Mouse (Mus musculus) lung, postnatal 10 days (tissue): ENCODE measurements at regions not wholly inside any gene's neighbourhood (a gene's known extent, or its start where the extent isn't known, plus 50 kb on each side); places are given as distances from the start of the nearest gene placed in this dataset.
"Not testable (repeated sequence)": the region's sequence is repeated elsewhere in the genome, so short reads cannot be mapped to it uniquely, and the experiment has no call there.

Experiments used
- DNase-seq: peaks from one replicate; pipeline ENCODE4 v3.0.0; 2021

GRCm38 (mm10) chr19:19750069-19750599 lies 639.1 kb upstream of the Rorb start:
- not testable (repeated sequence) for DNase-seq

GRCm38 (mm10) chr19:19747821-19748488 lies 637.0 kb upstream of the Rorb start:
- no peak for DNase-seq

- no peak for DNase-seq
Observed at GRCm38 (mm10) chr19:19719939-19720338, 608.9 kb upstream of the Rorb start.
